Mouse (Mus musculus): ENCODE measurements around the gene Txlng. TPM values are rescaled to one million over a fixed set of nuclear protein-coding genes. Genes with fewer than 3 reads are reported as not detected.

Txlng gene
- 12.7 TPM for polyA plus RNA-seq (2014; fragmentation: Illumina TruSeq; extraction: RNeasy Lipid Tissue Mini Kit (QIAGEN cat#74804); ENCODE audit: low read depth, low replicate concordance)

GRCm38 (mm10) chrX:162829203-162829708 is at the start of gene Txlng:
Gene Txlng, minus strand, starts transcription at chrX:162829454.

GRCm38 (mm10) chrX:162760115-162760942 is 68.9 kb downstream of the Txlng start, which contains the start of gene Rbbp7:
Gene Rbbp7, plus strand, starts transcription at chrX:162760402.

Other genes starting within 250 kb of the Txlng start
- 6.1 TPM for gene Reps2, start 185.8 kb downstream of the Txlng start, polyA plus RNA-seq (2014; fragmentation: Illumina TruSeq; extraction: RNeasy Lipid Tissue Mini Kit (QIAGEN cat#74804); ENCODE audit: low read depth, low replicate concordance)
- gene Rbbp7, start 69.1 kb downstream of the Txlng start, polyA plus RNA-seq (2014; fragmentation: Illumina TruSeq; extraction: RNeasy Lipid Tissue Mini Kit (QIAGEN cat#74804); ENCODE audit: low read depth, low replicate concordance), result 175 TPM
- gene Syap1, start 59.0 kb upstream of the Txlng start, polyA plus RNA-seq (2014; fragmentation: Illumina TruSeq; extraction: RNeasy Lipid Tissue Mini Kit (QIAGEN cat#74804); ENCODE audit: low read depth, low replicate concordance), result 80.2 TPM
- gene Ctps2, start 71.8 kb upstream of the Txlng start, polyA plus RNA-seq (2014; fragmentation: Illumina TruSeq; extraction: RNeasy Lipid Tissue Mini Kit (QIAGEN cat#74804); ENCODE audit: low read depth, low replicate concordance), result 16.5 TPM
- not detected for gene S100g, start 135.1 kb upstream of the Txlng start, polyA plus RNA-seq (2014; fragmentation: Illumina TruSeq; extraction: RNeasy Lipid Tissue Mini Kit (QIAGEN cat#74804); ENCODE audit: low read depth, low replicate concordance)